Mouse (Mus musculus) cerebellum, adult 2 months (tissue): ENCODE measurements around the gene Wipf2.

Experiments
- CTCF ChIP-seq: fragments of 200-500 bp; IDR thresholded peaks from 2 replicates; pipeline ENCODE4 v1.5.1; 2011; ENCODE audit warnings: low read depth, mild to moderate bottlenecking, control low read depth, low read length, moderate library complexity, borderline replicate concordance; ENCODE audit not compliant: insufficient read depth
- POLR2A ChIP-seq: fragments of 200-500 bp; IDR thresholded peaks from 2 replicates; pipeline ENCODE4 v1.6.1; 2011; ENCODE audit warnings: low read length, control low read depth, borderline replicate concordance; ENCODE audit not compliant: insufficient read depth

GRCm38 (mm10) chr11:98829091-98829775 lies 34.2 kb upstream of the Wipf2 start:
- no peak for TF ChIP-seq POLR2A
- TF ChIP-seq CTCF = peak; percentile 83
